Mouse (Mus musculus) thymus, postnatal 36 days (tissue): ENCODE results near the gene Hist1h2bc.

Source experiments
- DNase-seq, 2 experiments: peaks; one replicate each; pipeline ENCODE4 v3.0.0; 2022; ENCODE audit warnings: mixed read lengths in 2 of 2

The Hist1h2bc gene

DNA sequence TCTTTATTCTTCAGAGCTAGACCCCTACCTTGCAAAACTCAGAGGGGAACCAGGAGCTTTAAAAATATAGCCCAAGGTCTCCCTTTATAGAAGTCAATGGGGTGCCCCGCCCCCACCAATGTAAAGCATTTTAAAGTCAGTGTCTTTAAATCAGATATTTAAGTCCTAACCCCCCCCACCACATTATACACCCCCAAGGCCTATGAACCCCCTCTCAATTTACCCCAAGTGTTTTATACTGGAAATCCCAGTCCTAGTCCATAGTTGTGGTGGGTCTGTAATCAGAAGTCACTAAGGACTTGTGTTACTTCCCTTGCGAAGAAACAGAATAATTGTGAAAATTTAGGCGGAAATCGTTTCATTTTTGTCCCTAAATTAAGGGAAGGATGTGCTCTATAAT lies 54.0 kb downstream of the Hist1h2bc start:
- DNase-seq, result peak; percentile 38 to 47

DNA sequence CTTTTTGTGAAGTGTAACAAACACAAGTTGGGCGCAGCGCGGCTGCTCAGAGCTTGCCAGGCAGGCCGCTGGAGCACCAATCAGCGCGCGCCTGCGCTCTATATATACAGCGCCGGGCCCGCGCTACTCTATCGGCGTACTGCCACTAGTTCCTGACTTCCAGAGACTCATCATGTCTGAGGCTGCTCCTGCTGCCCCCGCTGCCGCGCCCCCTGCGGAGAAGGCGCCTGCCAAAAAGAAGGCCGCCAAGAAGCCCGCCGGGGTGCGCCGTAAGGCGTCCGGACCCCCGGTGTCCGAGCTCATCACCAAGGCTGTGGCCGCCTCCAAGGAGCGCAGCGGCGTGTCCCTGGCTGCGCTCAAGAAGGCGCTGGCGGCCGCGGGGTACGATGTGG lies 54.7 kb downstream of the Hist1h2bc start, which contains the start of gene Hist1h1c:
Gene Hist1h1c (plus strand): TSS at position 132 of the 392 bp plus-strand sequence.
- DNase-seq, result peak; percentile 94 to 97

GRCm38 (mm10) chr13:23739069-23739921 lies 55.3 kb downstream of the Hist1h2bc start:
- peak; percentile 85 to 92 for DNase-seq

DNA sequence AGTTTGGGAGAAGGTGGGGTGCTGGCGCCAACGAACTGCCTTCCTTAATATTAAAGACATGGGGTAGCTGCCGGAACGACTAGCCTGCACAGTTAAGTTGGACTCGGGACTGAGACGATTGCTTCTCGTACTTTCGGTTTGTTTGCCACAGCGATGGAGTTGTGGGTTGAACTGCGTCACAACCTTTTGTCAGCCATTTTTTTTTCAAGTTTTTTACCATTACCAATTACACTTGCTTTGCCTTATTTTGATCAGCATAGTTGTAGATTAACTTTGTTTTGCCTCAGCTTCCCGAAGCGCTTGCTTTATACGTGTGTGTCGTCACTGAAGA lies 55.9 kb downstream of the Hist1h2bc start:
- DNase-seq, result no peak

DNA sequence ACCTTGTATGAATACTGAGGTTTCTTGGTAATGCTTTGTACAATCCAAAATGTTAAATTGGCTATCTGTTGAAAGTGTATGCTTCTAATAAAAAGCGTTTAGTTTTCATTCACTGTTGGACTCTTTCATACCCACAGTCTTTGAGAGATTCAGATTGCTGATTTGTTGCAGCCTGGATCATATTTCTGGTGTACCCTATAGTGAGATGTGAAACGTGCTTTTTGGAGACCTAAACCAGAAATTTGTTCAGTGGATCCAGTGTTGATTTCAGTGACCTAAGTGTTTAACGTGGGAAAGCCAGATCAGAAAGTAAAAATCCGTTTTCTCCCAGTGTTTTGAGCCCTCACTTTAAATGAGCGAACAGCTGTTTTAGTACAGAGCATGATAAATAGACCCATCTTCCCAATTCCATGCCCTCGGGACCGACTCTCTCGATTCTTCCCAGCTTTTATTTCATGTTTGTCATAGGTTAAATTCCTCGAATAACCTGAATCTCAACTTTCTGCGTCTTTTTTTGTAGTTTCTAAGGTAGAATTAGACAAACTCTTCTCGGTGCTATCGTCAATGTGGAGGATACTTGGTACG lies 56.3 kb downstream of the Hist1h2bc start:
- no peak for DNase-seq

- DNase-seq, result no peak
Observed at GRCm38 (mm10) chr13:23740910-23741309, 56.9 kb downstream of the Hist1h2bc start.

DNA sequence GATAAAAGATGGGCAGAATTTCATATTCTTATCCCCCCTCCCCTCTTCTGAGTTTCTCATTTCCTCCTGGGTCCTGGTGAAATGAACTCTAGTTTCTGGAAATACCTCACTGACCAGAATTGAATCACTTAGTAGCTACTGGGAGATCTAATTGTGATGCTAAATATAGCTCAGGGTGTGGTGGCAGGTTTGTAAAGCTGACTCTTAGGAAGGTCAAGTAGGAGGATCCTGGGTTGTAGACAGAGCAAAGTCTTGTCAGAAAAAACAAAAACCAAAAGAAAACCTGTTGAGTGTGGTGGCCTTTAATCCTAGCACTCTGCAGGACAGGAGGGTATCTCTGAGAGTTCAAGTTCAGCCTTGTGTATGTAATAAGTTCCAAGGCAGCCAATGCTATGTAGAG lies 58.0 kb downstream of the Hist1h2bc start:
- DNase-seq, result no peak
